Mouse (Mus musculus) layer of hippocampus, postnatal 36 days (tissue): ENCODE data around the gene Glul. TPM values are rescaled to one million over a fixed set of nuclear protein-coding genes. Genes with fewer than 3 reads are reported as not detected.
"Not testable (repeated sequence)": the region's sequence is repeated elsewhere in the genome, so short reads cannot be mapped to it uniquely, and the experiment has no call there.

Experiments
- DNase-seq, 2 experiments: peaks; one replicate each; pipeline ENCODE4 v3.0.0; 2022
- total RNA-seq, 2 experiments: library from RNA; stranded (reverse); gene quantifications; 2 replicates each; pipeline ENCODE4 v1.2.3; 2021

Gene Glul
- total RNA-seq = 1,000 to 10,000 TPM; 1,756 to 1,813 TPM

DNA sequence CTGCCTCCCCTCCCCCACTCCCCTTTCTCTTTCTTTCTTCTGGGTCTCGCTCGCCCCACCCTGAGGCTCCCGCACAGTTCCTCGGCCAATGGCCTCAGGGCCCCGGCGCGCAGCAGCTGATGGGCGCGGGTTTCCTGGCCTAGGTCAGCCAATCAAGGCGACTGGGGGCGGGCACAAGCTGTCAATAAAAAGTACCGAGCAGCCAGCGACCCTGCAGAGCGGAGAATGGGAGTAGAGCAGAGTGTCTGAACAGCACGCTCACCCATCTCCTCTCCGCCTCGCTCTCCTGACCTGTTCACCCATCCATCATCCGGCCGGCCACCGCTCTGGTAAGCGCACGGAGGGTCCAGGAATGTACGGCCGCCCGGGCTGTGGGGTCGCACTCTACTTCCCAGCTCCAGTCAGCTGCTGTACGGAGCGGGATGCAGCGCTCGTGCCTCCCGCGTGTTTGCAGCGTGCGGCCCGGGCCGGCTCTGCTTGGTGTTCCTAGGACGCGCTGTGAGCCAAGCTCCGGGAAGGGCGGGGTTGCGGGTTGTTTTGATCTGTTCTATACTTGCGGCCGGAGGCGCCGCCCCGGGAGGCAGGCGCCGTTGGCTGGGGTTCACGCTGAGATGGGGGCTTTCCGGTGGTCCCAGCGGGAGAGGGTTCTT, at the start of gene Glul, which contains the start of gene Teddm2:
Gene Glul, plus strand, starts transcription at position 214 of the 650 bp plus-strand sequence.
Gene Teddm2, minus strand, starts transcription at position 498 of the 650 bp plus-strand sequence.
- DNase-seq = peak; percentile 94

DNA sequence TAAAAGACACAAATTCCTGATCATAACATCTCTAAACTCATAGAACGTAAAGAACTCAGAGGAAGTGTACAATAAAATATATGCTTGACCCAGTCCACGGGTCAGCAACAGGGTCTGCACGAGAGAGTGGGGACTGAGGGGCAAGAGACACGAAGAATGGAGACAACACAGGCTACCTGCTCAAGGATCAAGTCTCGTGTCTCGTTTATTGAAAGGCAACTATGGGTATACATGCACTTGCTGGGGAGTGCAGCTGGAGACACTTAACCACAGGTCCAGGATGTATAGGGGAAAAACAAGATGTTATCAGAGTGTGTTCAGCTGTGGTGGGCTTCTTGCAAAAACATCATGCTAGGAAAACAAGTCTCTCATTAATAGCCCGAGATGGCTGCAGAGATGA, 47.0 kb upstream of the Glul start:
- not testable (repeated sequence) for DNase-seq

DNA sequence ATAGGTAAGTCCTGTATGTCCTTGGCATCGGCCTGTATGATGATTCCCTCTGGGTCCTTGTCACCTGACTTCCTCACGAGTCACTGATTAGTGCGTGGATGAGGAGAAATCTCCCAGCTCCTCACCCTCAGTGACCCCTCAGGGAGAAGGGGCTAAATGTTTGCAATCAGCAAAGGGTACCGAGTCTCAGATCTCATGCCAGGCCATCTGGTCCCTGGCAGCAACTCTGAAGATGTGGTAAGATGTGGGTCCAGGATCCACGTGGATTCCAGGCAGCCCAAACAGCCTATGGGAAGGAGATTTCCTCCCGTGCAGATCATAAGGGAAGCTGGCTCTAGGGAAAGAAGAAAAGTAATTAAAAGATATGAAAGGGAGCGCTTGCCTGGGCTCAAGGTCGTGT, 43.8 kb upstream of the Glul start:
- DNase-seq = no peak

DNA sequence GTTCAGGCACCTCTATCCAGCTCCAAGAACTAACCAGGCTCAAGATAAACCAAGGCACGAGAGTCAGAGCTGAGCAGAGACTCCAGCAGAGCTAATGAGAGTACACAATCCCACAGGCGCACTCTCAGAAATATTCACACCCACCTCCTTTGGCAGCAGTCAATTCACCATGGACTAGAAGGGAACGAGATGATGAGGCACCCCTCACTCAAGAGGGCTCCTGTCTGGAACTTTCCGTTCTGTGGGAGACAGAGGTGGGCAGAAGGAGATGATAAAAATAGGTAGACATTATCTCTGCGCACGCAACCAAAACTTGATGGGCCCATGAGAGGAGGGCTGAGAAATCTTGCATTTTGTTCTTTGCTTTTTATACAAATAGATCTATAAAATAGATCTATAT, 25.7 kb upstream of the Glul start, which contains the start of gene Teddm1b:
Gene Teddm1b, plus strand, starts transcription at position 301 of the 400 bp plus-strand sequence.
- no peak for DNase-seq

DNA sequence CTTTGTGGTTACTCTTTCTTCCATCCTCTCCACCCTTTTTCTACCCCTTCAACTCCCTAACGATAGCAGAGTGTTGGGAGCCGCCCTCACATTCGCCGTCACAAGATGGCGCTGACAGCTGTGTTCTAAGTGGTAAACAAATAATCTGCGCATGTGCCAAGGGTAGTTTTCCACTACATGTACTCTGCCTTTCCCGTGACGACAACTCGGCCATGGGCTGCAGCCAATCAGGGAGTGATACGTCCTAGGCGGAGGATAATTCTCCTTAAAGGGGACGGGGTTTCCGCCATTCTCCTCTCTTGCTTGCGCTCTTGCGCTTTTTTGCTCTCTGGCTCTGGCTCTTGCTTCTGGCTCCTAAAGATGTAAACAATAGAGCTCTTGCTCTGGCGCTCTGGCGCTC, 19.4 kb upstream of the Glul start:
- not testable (repeated sequence) for DNase-seq

DNA sequence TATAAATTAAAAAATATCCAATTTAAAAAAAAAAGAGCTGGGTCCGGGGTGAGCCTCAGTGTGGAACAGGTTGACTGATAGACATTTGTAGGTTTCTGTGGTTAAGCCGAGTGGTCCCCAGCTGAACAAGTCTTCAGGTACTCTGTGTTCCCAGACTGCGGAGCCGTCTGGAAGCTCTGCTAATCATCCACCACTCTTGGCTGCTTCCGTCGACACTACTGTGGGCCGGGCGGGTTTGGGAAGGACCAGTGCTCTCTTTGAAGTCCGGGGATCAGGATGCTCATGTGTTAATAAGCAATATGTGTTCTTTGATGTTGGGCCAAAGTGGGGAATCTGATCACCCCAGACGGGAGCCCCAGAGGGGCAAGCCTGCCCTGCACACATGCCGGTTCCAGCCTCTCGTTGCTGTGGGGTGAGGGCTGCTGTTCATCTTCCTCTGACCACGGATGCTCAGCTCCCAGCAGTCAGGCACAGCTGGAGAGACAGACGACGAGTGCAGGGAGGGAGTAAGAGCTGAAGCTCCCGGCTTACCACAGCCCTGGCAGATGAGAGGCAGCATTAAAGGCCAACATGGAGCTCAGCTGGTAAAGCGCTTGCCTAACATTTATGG, 13.6 kb upstream of the Glul start:
- no peak for DNase-seq

DNA sequence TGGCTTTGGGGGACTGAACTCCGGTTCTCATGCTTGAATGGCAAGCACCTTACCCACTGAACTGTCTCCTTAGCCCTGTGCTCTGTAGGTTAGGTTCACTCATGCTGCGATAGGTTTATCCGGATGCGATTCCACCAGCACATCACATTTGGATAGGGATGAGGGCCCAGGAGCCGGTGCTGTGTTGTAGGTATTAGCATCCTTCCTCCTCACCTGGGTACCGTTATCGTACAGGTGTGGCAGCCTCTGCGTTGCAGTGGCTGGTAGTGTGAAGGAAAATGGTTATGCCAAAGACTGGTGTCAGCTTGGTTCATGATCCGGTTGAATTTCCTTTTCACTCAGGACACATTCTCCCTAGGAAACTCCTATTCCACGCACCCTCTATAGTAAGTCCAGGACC, 9.6 kb upstream of the Glul start:
- no peak for DNase-seq

DNA sequence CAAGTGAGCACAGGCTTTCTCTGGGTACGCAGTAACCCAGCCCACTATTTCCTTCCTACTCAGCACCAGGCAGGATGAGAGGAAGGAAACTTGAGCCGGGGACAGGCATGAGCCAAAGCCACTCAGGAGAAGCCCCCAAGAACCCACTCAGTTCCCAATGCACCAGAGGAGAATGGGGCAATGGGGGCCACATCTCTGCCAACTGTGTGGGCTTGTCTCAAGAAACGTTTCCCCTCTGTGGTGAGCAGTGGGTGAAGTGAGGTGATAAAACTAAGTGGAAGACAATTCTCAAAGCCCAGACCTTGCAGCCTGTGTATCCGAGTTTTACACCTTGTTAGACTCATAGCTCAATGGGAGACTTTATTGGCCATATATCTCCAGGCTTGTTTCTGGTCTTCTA, 8.3 kb upstream of the Glul start, which contains the start of gene Teddm1a:
Gene Teddm1a, plus strand, starts transcription at position 301 of the 400 bp plus-strand sequence.
- DNase-seq = no peak

DNA sequence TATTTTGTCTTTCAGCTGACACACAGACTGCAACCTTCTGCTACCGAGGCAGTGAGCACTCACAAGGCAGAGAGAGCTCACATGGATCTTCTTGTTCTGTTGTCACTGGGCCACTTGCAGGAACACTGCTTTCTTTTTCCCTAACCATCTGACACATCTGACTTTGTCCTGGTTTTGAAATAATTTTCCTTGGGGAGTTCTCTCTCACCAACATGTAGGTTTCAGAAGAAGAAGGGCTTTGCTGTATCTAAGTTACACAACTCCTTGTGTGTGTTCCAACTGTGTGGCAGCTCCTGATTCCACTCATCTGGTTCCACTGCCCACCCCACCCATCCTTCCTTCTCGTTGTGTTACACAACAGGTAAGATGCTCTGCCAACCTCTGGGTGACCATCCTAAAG, 6.0 kb upstream of the Glul start:
- no peak for DNase-seq

DNA sequence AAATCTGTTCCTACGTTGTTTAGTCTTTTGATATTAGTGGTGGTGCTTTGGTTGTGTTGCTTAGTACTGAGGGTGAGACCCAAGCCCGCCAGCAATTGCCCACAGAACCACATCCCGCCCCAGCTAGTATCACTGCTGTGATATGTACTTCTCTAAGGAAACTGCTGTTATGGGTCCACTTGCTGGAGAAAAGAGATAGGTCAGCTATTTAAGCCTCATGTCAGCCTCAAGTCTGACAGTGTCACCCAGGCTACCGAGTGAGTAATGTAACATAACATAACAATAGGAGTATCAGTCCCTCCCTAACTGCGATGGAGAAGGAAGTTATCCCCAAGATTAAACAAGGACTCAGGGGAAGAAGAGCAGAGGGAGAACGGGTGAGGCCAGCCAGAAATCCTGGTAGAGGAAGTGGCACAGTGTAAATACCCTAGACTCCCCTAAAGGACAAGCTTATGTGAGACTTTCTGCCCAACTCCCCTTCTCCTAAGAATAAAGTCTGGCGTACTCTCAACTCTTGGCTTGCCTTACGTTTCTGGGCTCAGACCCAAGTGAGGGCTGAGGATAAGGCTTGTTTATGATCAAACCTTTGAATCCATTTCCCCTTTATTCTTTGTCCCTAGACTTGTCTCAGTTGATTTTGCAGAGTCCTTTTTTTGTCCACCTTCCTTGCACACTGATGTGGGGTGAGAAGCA, 5.4 kb upstream of the Glul start:
- DNase-seq = no peak

DNA sequence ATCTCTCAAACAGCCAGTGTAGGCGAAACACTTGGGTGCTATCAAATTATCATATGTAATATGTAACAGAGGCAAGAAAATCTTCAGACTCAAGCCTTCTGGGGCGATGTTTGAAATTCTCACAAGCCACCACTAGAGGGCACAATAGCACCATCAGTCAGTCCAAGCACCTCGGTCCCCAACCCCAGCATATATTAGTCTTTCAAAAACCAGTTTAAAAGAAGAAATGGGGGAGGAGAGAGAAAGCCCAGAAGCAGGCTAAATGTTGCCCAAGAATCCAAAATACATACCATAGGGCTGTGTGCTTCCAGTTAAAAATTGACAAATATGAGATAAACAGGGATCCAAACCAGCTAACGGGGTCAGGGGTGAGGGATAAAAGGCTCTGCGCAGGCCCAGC, 4.8 kb upstream of the Glul start:
- DNase-seq = peak; percentile 74 to 76

DNA sequence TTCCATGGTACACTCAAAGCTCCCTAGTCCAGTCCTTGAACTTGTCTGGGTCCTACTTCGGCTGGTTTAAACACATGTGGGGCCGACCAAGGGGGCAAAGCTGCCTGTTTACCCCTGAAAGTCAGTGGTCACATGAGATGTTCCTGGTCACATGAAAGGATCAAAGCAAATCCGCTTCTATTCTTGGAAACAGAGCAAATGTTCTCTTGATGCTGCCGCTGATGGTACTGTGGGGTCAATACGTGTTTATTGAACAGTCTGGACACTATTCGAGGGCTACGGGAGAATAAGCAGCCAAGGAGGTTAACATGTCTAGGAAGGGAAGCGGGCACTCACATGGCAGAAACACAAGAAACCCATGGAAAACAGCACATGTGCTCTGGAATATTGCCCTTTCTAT, 2.5 kb upstream of the Glul start:
- no peak for DNase-seq

DNA sequence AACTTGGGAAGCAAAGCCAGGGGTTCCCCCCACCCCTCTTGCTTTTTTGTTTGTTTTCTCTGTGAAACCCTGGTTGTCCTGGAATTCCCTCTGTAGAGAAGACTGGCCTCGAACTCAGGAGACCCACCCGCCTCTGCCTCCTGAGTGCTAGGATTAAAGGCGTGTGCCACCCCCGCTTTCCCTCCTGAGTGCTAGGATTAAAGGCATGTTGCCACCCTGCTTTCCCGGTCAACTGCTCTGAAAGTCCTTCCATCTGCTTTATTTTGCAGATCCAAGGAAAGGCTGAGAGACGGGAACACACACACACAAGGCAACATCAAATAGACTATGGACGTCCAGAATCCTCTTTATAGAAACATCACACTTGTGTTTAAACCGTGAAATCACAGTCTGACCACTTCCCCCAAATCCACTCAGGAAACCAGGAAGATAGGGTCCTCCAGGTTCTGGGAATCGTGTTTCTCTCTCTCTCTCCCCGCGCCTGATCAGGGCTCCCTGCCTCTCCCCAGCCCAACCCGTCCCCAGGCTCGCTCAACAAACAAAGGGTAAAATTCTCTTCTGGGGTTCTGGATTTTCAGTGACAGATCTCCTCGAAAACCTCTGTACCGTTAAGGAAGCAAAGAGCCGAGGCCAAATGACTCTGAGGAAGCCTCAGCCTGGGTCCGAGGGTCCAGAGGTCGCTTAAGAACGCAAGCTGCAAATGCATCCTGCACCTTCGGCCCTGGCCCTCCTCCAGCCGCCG, 584 bp upstream of the Glul start:
- DNase-seq = no peak

DNA sequence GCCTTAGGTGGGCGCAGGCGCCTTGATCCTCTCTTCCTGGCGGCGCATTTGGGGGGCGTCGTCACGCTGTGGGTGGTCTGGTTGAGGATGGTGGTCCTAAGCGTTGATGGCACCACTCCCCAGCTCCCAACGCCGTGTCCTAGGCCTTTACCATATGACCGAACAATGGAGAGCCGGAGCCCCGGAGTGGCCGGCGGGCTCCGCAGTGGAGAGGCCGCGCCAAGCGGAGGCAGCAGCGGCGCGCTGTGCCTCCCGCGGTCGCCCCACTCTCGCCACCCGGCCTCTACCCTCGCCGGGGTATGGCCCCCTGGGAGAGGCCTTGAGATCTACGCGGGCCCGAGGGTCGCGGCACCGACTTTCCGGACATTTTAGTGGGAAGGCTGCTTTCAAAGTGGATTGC, 637 bp downstream of the Glul start:
- DNase-seq = no peak

DNA sequence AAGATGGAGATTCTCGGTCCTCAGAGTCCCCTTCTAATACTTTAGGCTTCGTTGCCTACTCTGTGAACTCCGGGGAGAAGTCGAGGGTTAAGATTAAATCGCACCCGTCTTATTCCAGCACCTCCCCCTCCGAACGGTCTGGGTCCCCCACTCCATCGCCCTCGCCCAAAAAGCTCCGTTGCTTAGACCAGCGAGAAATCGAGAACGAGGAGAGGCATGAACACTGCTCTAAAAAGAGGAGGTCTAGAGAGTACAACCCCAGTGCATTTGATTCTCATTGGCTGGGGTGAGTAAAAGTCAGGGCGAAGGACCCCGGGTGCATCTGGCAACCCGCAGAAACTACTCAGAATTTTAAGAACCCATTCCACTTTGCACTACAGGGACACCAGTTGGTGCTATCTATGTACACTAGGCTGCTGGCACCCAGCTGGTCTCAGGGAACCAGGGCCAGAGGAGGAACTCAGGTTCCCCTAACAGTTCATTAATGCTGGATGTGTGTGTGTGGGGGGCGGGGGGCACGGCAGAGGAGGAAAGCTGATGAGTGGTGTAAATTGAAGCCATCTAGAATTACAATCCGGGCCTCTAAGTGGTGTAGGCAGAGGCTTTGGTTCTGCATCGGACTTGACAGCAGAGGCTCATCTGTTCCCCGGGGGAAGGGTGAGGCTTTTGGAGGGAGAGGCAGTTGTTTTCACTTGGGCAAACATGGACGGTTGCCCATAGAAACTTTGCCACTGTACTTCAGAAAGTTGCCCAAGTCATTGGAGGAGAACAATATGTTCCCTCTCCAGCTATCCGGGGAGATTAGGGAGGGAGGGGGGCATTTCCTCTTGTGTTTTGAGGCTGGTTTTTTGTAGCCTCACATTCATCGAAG, 1.4 kb downstream of the Glul start:
- DNase-seq = no peak

DNA sequence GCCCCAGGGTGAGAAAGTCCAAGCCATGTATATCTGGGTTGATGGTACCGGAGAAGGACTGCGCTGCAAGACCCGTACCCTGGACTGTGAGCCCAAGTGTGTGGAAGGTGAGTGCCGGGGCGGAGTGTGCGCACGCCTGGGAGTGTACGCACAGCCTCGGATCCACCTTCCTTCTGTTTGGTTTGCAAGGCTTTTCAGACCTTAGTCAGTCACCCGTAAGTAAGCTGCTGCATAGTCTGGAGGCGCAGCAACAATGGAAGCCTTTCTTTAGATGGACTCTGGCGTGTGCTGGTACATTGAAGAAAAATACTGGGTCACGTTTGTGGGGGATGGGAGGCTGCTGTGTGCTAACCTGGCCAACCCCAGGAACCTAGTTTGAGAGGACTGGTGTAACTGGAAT, 3.3 kb downstream of the Glul start:
- DNase-seq = no peak

DNA sequence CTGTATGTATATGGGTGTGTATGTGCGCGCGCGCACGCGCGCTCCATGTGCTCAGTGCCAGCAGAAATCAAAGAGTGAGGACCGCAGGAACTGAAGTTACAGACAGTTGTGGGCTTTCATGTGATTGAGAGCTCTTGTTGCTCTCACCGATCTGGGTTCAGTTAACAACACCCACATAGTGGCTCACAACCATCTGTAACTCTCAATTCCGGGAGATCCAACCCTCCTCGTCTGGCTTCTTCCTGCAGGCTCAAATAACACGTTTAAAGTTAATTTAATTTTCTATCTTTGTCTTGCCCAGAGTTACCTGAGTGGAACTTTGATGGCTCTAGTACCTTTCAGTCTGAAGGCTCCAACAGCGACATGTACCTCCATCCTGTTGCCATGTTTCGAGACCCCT, 4.5 kb downstream of the Glul start:
- no peak for DNase-seq

DNA sequence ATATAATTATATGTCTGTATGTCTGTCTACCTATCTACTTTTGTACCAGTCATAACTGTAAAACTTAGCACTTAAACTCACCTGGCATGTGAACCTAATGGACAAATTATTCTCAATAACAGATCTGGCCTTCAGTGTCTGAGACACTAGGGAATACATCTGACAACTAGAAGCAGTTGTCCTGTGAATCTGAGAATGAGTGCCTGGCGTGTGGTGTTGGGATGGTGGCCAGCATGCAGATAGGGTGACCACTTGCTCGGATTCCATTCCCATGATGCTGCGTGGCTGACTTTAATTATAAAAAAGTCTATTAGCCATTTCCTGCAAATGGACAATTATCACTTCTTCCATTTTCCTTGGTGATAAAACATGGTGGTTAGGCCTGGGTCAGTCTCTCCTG, 6.1 kb downstream of the Glul start:
- DNase-seq = no peak

DNA sequence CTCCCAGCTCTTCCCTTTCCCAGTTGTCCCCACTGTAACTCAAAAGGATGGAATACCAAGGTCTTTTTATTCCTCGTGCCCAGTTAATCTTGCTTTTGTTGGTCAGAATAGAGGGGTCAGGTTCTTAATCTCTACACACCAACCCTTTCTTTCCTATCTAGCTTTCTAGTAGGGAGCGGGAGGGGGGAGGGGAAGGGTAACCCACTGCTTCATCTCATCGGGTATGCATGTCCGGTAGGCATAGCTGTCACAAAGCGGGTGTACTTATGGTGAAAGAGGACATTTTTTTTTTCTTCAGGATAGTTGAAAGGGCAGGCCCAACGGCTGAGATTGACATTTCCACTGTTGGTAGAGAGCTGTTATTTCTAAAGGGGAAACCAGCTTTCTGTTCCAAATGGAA, 8.5 kb downstream of the Glul start:
- DNase-seq = no peak

DNA sequence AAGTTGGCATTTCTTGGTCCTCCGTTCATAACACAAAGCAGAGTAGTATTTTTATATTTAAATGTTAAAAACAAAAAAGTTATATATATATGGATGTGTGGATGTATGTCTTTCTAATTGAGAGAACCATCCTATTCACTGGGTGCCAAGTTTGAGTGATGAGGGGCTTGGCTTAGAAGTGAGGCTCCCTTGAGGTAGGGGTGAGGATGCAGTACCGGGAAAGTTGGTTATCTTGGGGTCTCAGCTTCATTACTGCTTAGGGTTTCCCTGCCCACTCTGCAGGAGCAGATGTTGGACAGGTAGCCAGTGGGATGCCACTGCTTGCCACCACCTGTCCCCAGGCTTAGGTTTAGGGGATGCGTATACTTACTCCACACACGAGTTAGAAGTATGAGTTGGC, 9.0 kb downstream of the Glul start:
- no peak for DNase-seq

DNA sequence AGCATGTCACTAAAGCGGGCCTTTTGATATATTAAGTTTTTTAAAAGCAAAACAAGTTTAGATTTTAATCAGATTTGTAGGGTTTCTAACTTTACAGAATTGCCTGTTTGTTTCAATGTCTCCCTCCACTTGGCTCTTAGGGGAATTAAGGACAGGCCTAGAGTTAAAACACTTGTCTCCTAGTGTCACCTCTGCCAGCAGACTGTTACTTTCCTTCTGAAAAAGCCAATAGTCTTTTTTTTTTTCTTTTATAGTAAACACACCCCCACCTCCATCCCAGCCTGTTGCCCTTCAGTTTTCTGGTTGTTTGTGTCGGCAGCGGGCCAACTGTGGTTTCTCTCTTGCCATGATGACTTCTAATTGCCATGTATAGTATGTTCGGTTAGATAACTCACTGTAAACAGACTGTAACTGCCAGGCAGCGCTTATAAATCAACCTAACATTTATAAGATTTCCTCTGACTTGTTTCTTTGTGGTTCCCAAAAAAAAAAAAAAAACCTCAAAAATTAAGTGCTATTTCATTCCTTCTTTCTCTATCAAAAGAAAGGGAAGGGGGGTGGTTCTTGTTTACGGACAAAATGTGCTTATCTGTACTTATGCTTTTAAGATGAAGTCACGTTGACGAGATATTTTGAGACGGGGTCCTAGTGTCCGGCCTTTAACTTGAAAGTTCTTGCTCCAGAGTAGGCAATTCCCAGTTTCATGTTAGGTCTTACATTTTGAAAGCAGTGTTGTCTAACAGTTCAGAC, 9.6 kb downstream of the Glul start:
- no peak for DNase-seq
